Mouse (Mus musculus): ENCODE measurements around the gene S100a2.

The S100a2 gene

DNA sequence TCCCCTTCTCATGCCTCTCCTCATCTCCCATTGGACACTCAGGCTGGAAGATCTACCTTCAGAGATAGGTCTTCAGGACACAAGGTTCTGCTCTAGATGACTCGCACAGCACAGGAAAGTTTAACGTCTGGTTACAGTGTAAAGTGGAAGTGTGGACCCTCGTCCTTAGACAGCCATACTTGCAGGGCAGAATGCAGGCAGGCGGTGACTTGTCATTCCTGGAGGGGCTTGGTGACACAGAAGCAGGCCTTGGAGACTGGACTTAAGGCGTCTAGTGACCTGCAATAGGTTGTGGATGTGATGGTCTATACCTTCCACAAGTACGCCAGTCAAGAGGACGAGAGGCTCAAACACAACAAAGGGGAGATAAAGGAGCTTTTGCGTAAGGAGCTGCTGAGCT is at the start of gene S100a2:
S100a2 (plus strand) TSS at position 301 of the 400 bp plus-strand sequence.
- DNase-seq = no peak

GRCm38 (mm10) chr3:90540904-90541303 is 49.1 kb upstream of the S100a2 start:
- DNase-seq = no peak

DNA sequence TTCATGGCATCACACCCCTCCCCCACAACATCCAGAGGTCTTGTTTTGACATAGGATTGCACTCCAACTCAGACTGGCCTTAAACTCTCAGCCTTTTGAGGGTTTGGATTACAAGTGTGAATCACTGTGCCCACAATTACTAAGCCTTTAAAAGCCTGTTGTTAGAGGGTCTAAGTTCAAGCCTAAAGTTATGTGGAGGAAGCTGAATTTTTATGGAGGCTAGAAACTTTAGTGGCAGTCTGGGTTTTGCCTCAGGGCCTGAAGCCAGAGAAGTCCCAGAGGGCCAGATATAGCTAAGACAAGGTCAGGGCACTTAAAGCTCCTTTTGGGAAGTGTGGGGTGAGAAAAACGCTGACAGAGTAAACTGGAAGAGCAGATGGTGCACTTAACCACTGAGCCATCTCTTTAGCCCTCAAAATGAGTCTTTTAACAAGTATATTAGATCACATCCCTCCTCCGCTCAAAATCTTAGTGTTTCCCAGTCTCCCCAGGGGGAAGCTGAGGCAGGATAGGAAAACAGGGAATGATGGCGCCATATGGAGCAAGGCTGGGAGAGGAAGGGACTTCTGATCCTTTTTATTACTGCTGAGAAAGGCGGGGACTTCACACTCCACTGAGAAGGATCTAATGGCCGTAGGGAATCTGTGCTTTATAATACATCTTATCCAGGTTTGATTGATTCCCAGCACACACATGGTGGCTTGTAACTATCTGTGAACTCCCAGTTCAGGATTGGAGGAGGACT is 40.2 kb upstream of the S100a2 start:
- no peak for DNase-seq

DNA sequence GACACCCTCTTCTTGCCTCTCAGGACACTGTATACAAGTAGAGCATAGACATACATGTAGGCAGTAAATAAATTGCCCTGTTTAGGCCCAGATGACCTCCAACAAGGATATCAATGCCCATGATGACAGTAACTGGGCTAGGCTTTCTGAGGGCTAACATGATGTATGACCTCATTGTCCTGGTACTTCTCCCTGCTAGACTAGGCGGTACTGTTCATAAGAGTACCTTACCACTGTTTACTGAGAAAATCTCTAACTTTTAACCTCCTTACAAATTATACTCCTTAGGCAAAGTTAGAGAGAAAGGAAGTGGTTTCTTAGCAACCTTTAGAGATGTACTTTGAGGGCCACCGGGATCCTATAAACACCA is 39.6 kb upstream of the S100a2 start:
- DNase-seq = no peak

- DNase-seq = no peak
Observed at GRCm38 (mm10) chr3:90552231-90552630, 37.8 kb upstream of the S100a2 start.

DNA sequence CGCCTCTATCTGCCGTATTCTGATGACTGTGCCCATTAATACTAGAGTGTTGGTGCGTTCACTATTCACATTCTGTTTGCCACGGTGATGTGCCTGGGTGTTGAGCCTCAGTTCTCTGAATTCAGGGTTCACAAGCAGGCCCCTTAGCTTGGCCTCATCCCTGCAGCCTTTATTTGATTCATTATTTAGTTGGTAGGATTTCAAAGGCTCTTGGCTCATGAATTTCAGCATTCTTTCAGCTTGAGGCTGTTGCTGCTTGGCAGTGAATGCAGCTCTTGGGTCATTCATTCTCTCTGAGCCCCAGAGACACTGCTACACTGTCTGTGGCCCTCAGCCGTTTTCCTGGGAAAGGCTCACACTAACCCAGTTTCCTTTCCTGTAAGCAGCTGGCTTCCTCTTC is 34.1 kb upstream of the S100a2 start:
- no peak for DNase-seq

DNA sequence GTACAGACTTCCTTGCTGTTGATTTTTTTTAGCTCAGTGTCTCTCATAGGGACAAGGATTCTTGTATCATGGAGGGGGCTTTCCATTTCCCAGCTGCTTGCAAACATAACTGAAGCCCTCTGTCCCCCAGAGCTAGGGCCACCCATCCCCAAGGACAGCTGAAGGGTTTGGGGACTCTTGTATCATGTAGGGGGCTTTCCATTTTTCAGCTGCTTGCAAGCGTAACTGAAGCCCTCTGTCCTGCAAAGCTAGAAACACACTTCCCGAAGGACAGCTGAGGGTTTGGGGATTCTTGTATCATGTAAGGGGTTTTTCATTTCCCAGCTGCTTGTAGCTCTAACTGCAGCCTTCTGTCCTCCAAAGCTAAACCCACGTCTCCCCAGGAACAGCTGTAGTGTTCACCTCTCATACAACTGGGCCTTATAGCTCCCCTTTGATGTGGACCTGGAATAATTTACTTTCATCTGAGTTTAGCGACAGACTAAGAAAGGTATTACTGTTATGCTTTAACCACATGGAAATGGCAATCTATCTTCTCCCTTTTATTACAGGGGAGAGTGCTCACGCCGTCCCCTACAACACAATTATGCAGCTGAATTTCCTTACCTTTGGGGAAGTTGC is 29.9 kb upstream of the S100a2 start, which contains the start of gene S100a3:
S100a3 (plus strand) TSS at position 571 of the 621 bp plus-strand sequence.
- DNase-seq = no peak

DNA sequence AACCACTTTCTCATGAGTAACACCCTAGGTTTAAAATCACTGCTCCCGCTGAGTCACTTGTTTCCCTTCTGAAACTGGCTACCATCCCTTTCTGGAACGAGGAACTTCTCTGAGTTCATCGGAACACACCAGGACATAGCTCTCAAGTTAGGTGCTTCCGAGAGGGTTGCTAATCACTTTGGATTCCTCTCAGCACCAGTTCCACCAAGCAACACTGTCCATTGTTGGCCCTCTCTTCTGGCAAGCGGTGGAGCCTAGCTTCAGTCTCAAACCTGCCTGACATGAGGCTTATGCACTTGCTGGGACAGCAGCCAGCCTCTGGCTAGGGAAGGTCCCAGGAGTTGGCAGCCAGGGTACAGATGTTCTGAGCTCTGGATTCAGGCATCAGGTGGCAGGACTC is 15.4 kb upstream of the S100a2 start:
- DNase-seq = no peak

DNA sequence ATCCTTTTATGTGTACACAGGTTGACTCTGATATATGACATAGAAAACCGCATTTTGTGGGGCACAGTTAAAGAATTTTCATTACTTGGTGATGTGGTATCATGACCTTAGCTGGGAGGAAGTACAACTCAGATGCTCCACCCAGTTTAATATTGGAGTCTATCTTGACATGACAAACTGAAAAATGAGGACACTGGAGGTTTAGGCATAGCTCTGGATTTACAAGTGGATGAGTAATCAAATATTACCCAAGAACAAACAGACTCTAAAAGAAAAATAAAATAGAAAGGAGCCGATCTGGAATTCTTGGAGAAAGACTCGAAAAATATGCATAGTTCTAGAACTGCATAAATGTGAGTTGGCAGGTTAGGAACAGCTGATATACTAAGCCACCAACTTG is 14.7 kb upstream of the S100a2 start:
- DNase-seq = no peak

GRCm38 (mm10) chr3:90576351-90577001 is 13.6 kb upstream of the S100a2 start:
- no peak for DNase-seq

DNA sequence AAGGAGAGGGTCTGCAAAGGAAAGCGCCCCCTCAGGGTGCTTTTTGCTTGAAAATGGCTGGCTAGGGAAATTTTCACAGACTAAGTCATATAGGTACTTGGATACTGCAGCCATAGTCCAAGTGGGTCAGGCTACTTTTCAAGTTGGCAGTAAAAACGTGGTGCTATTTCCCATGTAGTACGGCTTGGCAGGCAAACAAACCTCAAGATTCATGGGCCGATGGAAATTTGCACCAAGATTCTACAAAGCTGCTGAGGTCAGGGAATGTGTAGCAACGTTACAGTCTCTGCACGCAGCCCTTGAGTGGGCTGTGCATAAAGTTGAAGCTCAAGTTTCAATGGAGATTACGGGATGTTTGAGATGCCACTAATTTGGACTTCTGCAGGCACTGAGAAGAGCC is 10.6 kb upstream of the S100a2 start:
- no peak for DNase-seq

DNA sequence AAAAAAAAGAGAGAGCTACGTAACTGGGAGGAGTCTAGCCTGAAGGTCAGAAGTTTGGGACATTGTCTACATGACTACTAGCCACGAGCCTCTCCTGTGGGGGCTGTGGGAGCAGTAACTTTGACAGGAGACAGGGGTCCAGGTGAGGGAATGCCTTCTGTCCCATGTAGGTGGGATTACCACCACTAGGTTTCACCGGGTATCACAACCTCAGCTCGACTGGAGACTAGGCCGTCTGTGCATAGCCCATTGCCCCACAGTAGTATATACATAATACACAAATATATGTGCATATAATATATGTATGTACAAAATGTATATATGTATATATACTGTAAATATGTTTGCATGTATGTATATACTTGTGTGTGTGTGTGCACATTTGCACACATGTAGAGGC is 8.9 kb upstream of the S100a2 start:
- no peak for DNase-seq

- peak; percentile 53 for DNase-seq
Observed at GRCm38 (mm10) chr3:90582156-90582555, 7.9 kb upstream of the S100a2 start.

- DNase-seq = no peak
Observed at GRCm38 (mm10) chr3:90582556-90582955, 7.5 kb upstream of the S100a2 start.

- no peak for DNase-seq
Observed at GRCm38 (mm10) chr3:90583893-90584292, 6.2 kb upstream of the S100a2 start.

- peak; percentile 65 for DNase-seq
Observed at GRCm38 (mm10) chr3:90585595-90585994, 4.5 kb upstream of the S100a2 start.

DNA sequence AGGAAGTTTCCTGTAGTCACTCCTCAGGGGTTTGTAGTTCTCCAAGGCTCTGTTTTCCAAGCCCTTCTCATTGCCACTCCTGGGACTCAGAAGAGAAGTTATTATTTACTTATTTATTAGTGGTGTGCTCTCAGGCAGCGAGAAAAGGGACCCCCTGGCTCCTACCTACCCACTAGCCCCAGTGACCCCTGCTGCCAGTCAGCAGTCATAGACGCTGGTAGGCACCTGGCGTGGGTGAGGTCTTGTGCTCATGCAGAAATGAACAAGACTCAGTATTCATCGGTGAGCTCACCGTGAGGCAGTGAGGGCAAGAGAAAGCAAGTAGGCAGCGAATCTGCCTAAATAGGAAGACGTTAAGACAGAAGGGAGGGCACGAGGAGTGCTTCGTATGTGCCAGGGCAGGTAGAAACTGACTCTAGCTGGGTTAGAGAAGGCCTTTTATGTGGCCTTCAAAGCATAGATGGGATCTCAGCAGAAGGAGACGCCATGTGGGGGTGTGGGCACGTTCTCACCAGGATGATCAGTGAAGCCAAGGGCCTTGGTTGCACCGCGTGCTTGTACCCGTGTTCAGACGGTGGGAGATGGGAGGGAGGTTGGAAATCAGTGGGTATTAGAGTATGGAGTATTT is 3.9 kb upstream of the S100a2 start:
- DNase-seq = peak; percentile 57

- peak; percentile 82 for DNase-seq
Observed at GRCm38 (mm10) chr3:90586906-90587305, 3.1 kb upstream of the S100a2 start.

DNA sequence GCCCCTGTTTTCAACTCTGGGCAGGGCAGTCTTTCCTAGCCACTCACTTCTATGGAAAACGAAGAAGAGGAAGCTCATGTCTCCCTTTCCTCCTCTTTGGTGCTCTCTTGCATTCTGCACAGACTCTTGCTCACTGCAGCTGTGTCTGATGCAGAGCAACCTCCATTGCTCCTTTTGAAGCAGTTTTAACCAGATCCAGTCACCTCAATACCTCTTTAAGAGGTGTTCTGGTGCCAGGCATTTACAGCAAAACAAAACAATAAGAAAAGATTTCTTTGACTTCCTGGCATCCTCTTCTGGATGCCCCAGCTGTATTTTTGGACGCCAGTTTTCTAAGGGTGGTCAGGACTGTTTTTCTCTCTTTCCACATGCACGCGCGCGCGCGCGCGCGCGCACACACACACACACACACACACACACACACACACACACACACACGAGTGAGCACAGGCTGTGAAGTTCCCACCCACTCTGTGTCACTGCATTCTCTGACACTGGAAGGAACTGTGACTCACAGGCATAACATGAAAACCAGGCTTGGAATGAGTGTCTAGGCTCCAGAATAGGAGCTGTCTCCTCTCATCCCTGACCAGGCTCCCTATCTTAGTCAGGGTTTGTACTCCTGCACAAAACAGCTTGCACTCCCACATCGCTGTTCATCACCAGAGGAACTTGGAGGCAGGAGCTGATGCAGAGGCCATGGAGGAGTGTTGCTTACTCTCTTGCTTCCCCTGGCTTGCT is 2.5 kb upstream of the S100a2 start:
- DNase-seq = peak; percentile 44

- peak; percentile 56 for DNase-seq
Observed at GRCm38 (mm10) chr3:90589390-90589789, 657 bp upstream of the S100a2 start.

- DNase-seq = no peak
Observed at GRCm38 (mm10) chr3:90594466-90594865, 4.4 kb downstream of the S100a2 start.

DNA sequence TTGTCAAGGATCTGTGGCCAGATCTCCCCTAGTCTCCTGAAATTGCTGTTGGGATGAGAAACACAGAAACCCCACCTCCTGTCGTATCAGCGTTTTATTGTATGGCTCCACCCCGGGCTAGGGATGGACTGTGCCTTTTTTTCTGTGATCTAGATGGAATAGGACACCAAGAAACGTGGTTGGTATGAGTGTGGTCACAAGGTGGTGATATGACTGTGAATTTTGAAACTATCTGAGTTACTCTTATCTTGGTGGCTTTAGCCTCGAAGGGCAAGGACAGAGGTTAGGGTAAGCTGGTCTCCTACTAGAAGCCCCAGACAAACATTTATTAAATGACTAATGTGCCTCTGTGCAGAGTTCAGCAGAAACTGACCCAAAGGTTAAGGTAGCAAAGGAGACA is 5.5 kb downstream of the S100a2 start:
- no peak for DNase-seq

DNA sequence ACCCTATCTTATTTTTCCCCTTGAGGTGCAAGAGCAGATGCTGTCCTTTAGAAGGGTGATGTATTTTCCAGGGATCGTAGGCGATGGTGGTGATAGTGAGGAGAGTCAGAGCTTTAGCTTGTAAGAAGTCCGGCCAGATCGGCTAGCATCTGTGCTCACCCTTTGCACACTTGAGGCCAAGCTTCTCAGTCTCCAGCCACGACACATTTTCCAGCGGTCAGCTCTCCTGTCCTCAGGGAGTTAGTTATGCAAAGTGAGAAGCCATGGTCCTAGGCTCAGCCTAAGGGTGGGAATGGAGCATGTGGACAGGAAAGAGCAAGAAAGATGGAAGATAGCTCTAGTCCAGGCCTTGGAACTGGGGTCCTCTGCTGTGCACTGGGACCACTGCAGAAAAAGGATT is 6.8 kb downstream of the S100a2 start:
- no peak for DNase-seq

All from thymus, postnatal 4 days (tissue).